In genomic region chr16:23985467-23985861, GRCm38 (mm10) we compare ENCODE assay signal across 8 mouse cellular contexts. TPM values are rescaled to one million over a fixed set of nuclear protein-coding genes. Genes with fewer than 3 reads are reported as not detected.
DNase-seq lines count a peak whose midpoint lies in the region; ATAC-seq lines count a peak whose summit lies in the region.

No protein-coding gene starts in this region.

- H3K27ac ChIP-seq in midbrain, embryonic 10.5 days (replicated peaks) = no peak overlapping the region
- no peak overlapping the region for H3K27ac ChIP-seq in midbrain, embryonic 13.5 days
- no peak overlapping the region for H3K27ac ChIP-seq in forebrain, embryonic 16.5 days (ENCODE audit: low read length)
- no peak overlapping the region for H3K27ac ChIP-seq in kidney, embryonic 15.5 days

- H3K4me1 ChIP-seq in midbrain, embryonic 10.5 days = peaks cover 70% of the 10 kb centered on the region
- H3K4me1 ChIP-seq in midbrain, embryonic 13.5 days (replicated peaks) = peaks cover 59% of the 10 kb centered on the region
- peaks cover 53% of the 10 kb centered on the region for H3K4me1 ChIP-seq in forebrain, embryonic 16.5 days (replicated peaks; ENCODE audit: control insufficient read depth, insufficient read depth, low read length)
- H3K4me1 ChIP-seq in kidney, embryonic 15.5 days = peaks cover 73% of the 10 kb centered on the region

- WGBS in midbrain, embryonic 10.5 days = under 1% methylated on average over 6 of the region's 6 CpGs
- 5% methylated on average over 6 of the region's 6 CpGs for WGBS in midbrain, embryonic 13.5 days
- WGBS in forebrain, embryonic 16.5 days = 2% methylated on average over 6 of the region's 6 CpGs
- 3% methylated on average over 6 of the region's 6 CpGs for WGBS in kidney, embryonic 15.5 days

- no peaks in the 10 kb centered on the region for H3K9me3 ChIP-seq in midbrain, embryonic 10.5 days (replicated peaks)
- H3K9me3 ChIP-seq in midbrain, embryonic 13.5 days = no peaks in the 10 kb centered on the region
- H3K9me3 ChIP-seq in forebrain, embryonic 16.5 days (ENCODE audit: control insufficient read depth, low read length) = no peaks in the 10 kb centered on the region
- no peaks in the 10 kb centered on the region for H3K9me3 ChIP-seq in kidney, embryonic 15.5 days (replicated peaks)

- peaks cover 72% of the 10 kb centered on the region for H3K27me3 ChIP-seq in midbrain, embryonic 10.5 days (ENCODE audit: low read depth, poor library complexity, severe bottlenecking)
- peaks cover 55% of the 10 kb centered on the region for H3K27me3 ChIP-seq in midbrain, embryonic 13.5 days
- H3K27me3 ChIP-seq in forebrain, embryonic 16.5 days (replicated peaks; ENCODE audit: control insufficient read depth, insufficient read depth, low read length) = peaks cover 6% of the 10 kb centered on the region; the same call in 1 of the 2 replicates
- H3K27me3 ChIP-seq in kidney, embryonic 15.5 days = peaks cover 12% of the 10 kb centered on the region

- H3K9ac ChIP-seq in midbrain, embryonic 13.5 days (replicated peaks) = no peak overlapping the region
- no peak overlapping the region for H3K9ac ChIP-seq in forebrain, embryonic 16.5 days (replicated peaks; ENCODE audit: low read depth, low read length)
- no peak overlapping the region for H3K9ac ChIP-seq in kidney, embryonic 15.5 days

- H3K4me3 ChIP-seq in midbrain, embryonic 10.5 days = peak overlapping the region; percentile 51; the same call in 1 of the 2 replicates
- H3K4me3 ChIP-seq in midbrain, embryonic 13.5 days (replicated peaks) = no peak overlapping the region
- peak overlapping the region; percentile 79 for H3K4me3 ChIP-seq in forebrain, embryonic 16.5 days (replicated peaks; ENCODE audit: low read length)
- peak overlapping the region; percentile 46; the same call in 1 of the 2 replicates for H3K4me3 ChIP-seq in kidney, embryonic 15.5 days (replicated peaks)

- no peaks in the 10 kb centered on the region for H3K36me3 ChIP-seq in midbrain, embryonic 10.5 days
- H3K36me3 ChIP-seq in midbrain, embryonic 13.5 days = no peaks in the 10 kb centered on the region
- no peaks in the 10 kb centered on the region for H3K36me3 ChIP-seq in forebrain, embryonic 16.5 days (ENCODE audit: control insufficient read depth, insufficient read depth)
- H3K36me3 ChIP-seq in kidney, embryonic 15.5 days = no peaks in the 10 kb centered on the region

- DNase-seq in midbrain, embryonic 10.5 days (ENCODE audit: low spot score) = no peak
- DNase-seq in adrenal gland, postnatal 25 days = peak; percentile 69
- DNase-seq in lung, postnatal 4 days = peak; percentile 63 to 70
- peak; percentile 66 for DNase-seq in thymus, postnatal 0 days (ENCODE audit: low spot score)
- no peak for DNase-seq in right cerebral cortex, postnatal 36 days (ENCODE audit: low spot score in 2 of 2)

- ATAC-seq in midbrain, embryonic 13.5 days = no peak
- ATAC-seq in forebrain, embryonic 16.5 days = no peak
- no peak for ATAC-seq in kidney, embryonic 15.5 days (replicated peaks; ENCODE audit: low FRiP score)

- H3K4me2 ChIP-seq in midbrain, embryonic 13.5 days (replicated peaks) = no peak overlapping the region
- peak overlapping the region; percentile 89 for H3K4me2 ChIP-seq in forebrain, embryonic 16.5 days (ENCODE audit: low read length)
- peak overlapping the region; percentile 97 for H3K4me2 ChIP-seq in kidney, embryonic 15.5 days

RNA-seq across cellular contexts. Expression of gene Gm37419, which starts 2.8 kb away (rescaled TPM):
- polyA plus RNA-seq in midbrain, embryonic 10.5 days (2016; fragmentation: Nextera tagmentation; extraction: Ambion mirVana) = not detected in 2 replicates
- not detected in 2 replicates for polyA plus RNA-seq in midbrain, embryonic 13.5 days (2015; fragmentation: Nextera tagmentation; extraction: Ambion mirVana)
- not detected in 2 replicates for total RNA-seq in adrenal gland, postnatal 25 days (2021)
- polyA plus RNA-seq in forebrain, embryonic 16.5 days (2015; fragmentation: Nextera tagmentation; extraction: Ambion mirVana) = not detected in 2 replicates
- polyA plus RNA-seq in kidney, embryonic 15.5 days (2015; fragmentation: Nextera tagmentation; extraction: Ambion mirVana) = not detected in 2 replicates
- polyA plus RNA-seq in thymus, postnatal 0 days (2015; fragmentation: Nextera tagmentation; extraction: Ambion mirVana) = not detected in 2 replicates

RNA-seq across cellular contexts. Expression of gene Bcl6, which starts 3.2 kb away (rescaled TPM):
- 0.02 and 0.07 TPM in 2 replicates for polyA plus RNA-seq in midbrain, embryonic 10.5 days (2016; fragmentation: Nextera tagmentation; extraction: Ambion mirVana)
- 0.22 and 0.24 TPM in 2 replicates for polyA plus RNA-seq in midbrain, embryonic 13.5 days (2015; fragmentation: Nextera tagmentation; extraction: Ambion mirVana)
- total RNA-seq in adrenal gland, postnatal 25 days (2021) = 47.5 and 61.7 TPM in 2 replicates
- polyA plus RNA-seq in forebrain, embryonic 16.5 days (2015; fragmentation: Nextera tagmentation; extraction: Ambion mirVana) = 2.4 and 2.5 TPM in 2 replicates
- 0.87 and 0.94 TPM in 2 replicates for polyA plus RNA-seq in kidney, embryonic 15.5 days (2015; fragmentation: Nextera tagmentation; extraction: Ambion mirVana)
- polyA plus RNA-seq in thymus, postnatal 0 days (2015; fragmentation: Nextera tagmentation; extraction: Ambion mirVana) = 11.9 and 15.1 TPM in 2 replicates

RNA-seq across cellular contexts. Expression of gene Rtp2, which starts 53.3 kb away (rescaled TPM):
- polyA plus RNA-seq in midbrain, embryonic 10.5 days (2016; fragmentation: Nextera tagmentation; extraction: Ambion mirVana) = not detected in 2 replicates
- not detected in 2 replicates for polyA plus RNA-seq in midbrain, embryonic 13.5 days (2015; fragmentation: Nextera tagmentation; extraction: Ambion mirVana)
- total RNA-seq in adrenal gland, postnatal 25 days (2021) = not detected in 2 replicates
- 0.11 TPM in 1 of 2 replicates, not detected in the other for polyA plus RNA-seq in forebrain, embryonic 16.5 days (2015; fragmentation: Nextera tagmentation; extraction: Ambion mirVana)
- not detected in 2 replicates for polyA plus RNA-seq in kidney, embryonic 15.5 days (2015; fragmentation: Nextera tagmentation; extraction: Ambion mirVana)
- not detected in 2 replicates for polyA plus RNA-seq in thymus, postnatal 0 days (2015; fragmentation: Nextera tagmentation; extraction: Ambion mirVana)

Comparison
In these comparisons a context has a peak if more than half of its experiments do, and no peak if none do; other contexts are left out.
1. DNase-seq: peak in adrenal gland, postnatal 25 days (single experiment), lung, postnatal 4 days (2 of 2) and thymus, postnatal 0 days (single experiment); none in midbrain, embryonic 10.5 days (single experiment) and right cerebral cortex, postnatal 36 days (0 of 2).